8 mouse cellular contexts compared by ENCODE assay signal in genomic region chr5:32853731-32854507, GRCm38 (mm10). TPM values are rescaled to one million over a fixed set of nuclear protein-coding genes. Genes with fewer than 3 reads are reported as not detected.
DNase-seq lines count a peak whose midpoint lies in the region; ATAC-seq lines count a peak whose summit lies in the region.

Prr14l (minus strand) TSS chr5:32854256.

- H3K9me3 ChIP-seq in intestine, embryonic 14.5 days (ENCODE audit: control insufficient read depth, low read length) = no peaks in the 10 kb centered on the region

- H3K4me1 ChIP-seq in intestine, embryonic 14.5 days (replicated peaks; ENCODE audit: control insufficient read depth, insufficient read depth, low read length) = peaks cover 23% of the 10 kb centered on the region

- ATAC-seq in intestine, embryonic 14.5 days (replicated peaks; ENCODE audit: low FRiP score, low TSS enrichment, low read depth) = peak; percentile 98

- H3K27me3 ChIP-seq in intestine, embryonic 14.5 days (replicated peaks; ENCODE audit: control insufficient read depth, insufficient read depth, low read length) = no peaks in the 10 kb centered on the region

- intact Hi-C loops in left cerebral cortex, postnatal 14 days (cut with DNase I) = loop anchor here (10.0 kb wide), 1 partner anchor 181 kb away; no protein-coding TSS in a partner anchor

- peak; percentile 99 to 100 for DNase-seq in adrenal gland, adult 18-20 months (ENCODE audit: low spot score in 2 of 2)
- peak; percentile 98 for DNase-seq in embryo, embryonic 11 days
- peak; percentile 96 for DNase-seq in gastrocnemius, postnatal 25 days
- DNase-seq in intestine, embryonic 14.5 days (ENCODE audit: low spot score) = peak; percentile 100
- DNase-seq in left cerebral cortex, postnatal 14 days (ENCODE audit: low spot score in 2 of 2) = peak; percentile 100
- peak; percentile 95 for DNase-seq in mesoderm, embryonic 11.5 days (ENCODE audit: low read depth, low spot score)
- peak; percentile 98 to 99 for DNase-seq in right cerebral cortex, postnatal 36 days (ENCODE audit: low spot score in 2 of 2)
- DNase-seq in yolk sac, embryonic 10.5 days (ENCODE audit: low spot score) = peak; percentile 97

- under 1% methylated on average over 51 of the region's 51 CpGs for WGBS in intestine, embryonic 14.5 days

- peak within 1 kb of the TSS; percentile 76 for H3K4me3 ChIP-seq in intestine, embryonic 14.5 days (ENCODE audit: low read depth, low read length)

- peak within 1 kb of the TSS; percentile 94 for H3K9ac ChIP-seq in intestine, embryonic 14.5 days (ENCODE audit: low read length)

- peaks cover 7% of the 10 kb centered on the region; the same call in 1 of the 2 replicates for H3K36me3 ChIP-seq in intestine, embryonic 14.5 days (ENCODE audit: control insufficient read depth, insufficient read depth, low read length)

- peak within 1 kb of the TSS; percentile 77 for H3K27ac ChIP-seq in intestine, embryonic 14.5 days (ENCODE audit: low read depth)

- H3K4me2 ChIP-seq in intestine, embryonic 14.5 days (ENCODE audit: low read length) = peak within 1 kb of the TSS; percentile 86

RNA-seq across cellular contexts. Expression of gene Prr14l, which starts in this region (rescaled TPM):
- 10 to 100 TPM; 27.5 to 34.5 TPM for total RNA-seq in adrenal gland, adult 18-20 months (2021)
- 1 to 10 TPM; 4.1 to 4.7 TPM for total RNA-seq in gastrocnemius, postnatal 25 days (2021)
- 17.2 and 22.1 TPM in 2 replicates for polyA plus RNA-seq in intestine, embryonic 14.5 days (2014; fragmentation: Nextera tagmentation; extraction: Ambion mirVana)
- 10 to 100 TPM; 36.0 to 39.2 TPM for total RNA-seq in left cerebral cortex, postnatal 14 days (2021)

Comparison
In these comparisons a context has a peak if more than half of its experiments do, and no peak if none do; other contexts are left out.
1. Peak in every context shown above with its lines: DNase-seq, ATAC-seq, H3K4me3 ChIP-seq and H3K27ac ChIP-seq.
2. RNA of gene Prr14l (total RNA-seq): 36.0 to 39.2 TPM in left cerebral cortex, postnatal 14 days and 27.5 to 34.5 TPM in adrenal gland, adult 18-20 months; 4.1 to 4.7 TPM in gastrocnemius, postnatal 25 days; every median in the first group is over 4 times any median in the second.